Mouse (Mus musculus) liver (tissue): ENCODE measurements around the gene Jade1.
A peak's percentile ranks its signal among the peaks of the same experiment; 100 is the strongest.

Experiments used
- DNase-seq: peaks from one replicate; pipeline ENCODE4 v3.0.0-alpha.2; 2020; ENCODE audit warnings: mixed read lengths

The Jade1 gene

GRCm38 (mm10) chr3:41555491-41556381 lies at the start of gene Jade1:
TSS of gene Jade1 (plus strand) at chr3:41555731.
- DNase-seq, result no peak

- no peak for DNase-seq
Measured at GRCm38 (mm10) chr3:41509441-41509840, 46.1 kb upstream of the Jade1 start.

DNA sequence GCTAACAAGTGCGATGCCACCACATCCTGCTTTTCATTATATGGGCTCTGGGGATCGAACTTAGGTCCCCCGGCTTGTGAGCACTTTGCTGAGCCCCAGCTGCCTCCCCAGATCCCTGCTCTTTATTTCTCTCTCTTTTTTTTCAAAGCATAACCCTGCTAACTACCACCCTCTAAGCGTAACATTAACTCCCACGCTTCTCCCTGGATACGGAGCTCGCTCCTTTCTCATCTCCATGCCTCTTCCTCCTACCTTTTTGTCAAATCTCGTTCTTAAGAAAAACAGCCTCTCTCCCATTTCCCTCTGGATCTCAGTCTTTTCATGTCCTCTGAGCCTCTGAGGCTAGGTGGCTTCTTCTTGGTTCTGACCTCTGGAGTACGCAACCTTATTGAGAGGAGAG lies 45.3 kb upstream of the Jade1 start:
- no peak for DNase-seq

DNA sequence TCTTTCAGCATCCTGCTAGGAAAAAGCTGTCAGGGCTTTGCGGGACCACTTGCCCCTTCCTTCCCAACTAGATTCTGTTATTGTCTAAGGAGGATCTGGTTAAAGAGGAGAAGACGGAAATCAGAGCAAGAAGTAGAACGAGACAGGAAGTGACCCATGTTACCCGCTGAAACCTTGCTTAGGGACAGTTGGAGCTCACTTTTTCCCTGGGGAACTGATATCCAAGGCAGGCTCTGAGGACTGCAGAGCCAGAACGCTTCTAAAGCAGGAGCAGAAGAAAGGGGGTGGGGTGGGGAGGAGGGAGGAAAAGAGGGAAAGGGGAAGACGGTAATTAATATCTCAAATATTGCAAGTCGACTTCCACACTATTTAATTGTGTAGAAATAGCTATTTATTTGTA lies 44.8 kb upstream of the Jade1 start:
- no peak for DNase-seq

GRCm38 (mm10) chr3:41514003-41514402 lies 41.5 kb upstream of the Jade1 start:
- no peak for DNase-seq

DNA sequence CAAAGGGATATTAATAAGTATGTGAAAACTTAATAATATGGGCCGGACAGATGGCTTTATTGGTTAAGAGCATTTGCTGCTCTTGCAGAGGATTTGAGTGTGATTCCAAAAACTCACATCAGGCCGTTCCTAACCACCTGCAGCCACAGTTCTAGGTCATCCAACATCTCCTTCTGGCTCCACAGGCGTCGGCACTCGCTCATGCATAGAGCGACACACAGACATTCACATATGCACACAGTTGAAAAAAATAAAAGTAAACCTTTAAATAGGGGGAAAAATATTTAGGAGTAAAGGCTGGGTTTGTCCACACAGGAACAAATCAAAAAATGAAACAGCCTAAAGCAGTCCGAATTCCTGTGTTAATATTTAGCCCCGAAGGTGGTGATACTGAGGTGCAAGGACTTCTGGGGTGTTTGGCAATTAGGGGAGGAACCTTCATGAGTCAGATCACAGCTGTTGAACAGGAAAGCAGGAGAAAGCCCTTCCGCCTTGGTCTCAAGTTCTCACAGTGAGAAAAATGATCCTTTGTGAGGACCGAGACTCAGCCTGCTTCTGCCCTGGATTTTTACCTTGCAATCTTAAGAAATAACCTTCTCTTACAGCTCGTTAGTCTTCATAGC lies 40.7 kb upstream of the Jade1 start:
- no peak for DNase-seq

DNA sequence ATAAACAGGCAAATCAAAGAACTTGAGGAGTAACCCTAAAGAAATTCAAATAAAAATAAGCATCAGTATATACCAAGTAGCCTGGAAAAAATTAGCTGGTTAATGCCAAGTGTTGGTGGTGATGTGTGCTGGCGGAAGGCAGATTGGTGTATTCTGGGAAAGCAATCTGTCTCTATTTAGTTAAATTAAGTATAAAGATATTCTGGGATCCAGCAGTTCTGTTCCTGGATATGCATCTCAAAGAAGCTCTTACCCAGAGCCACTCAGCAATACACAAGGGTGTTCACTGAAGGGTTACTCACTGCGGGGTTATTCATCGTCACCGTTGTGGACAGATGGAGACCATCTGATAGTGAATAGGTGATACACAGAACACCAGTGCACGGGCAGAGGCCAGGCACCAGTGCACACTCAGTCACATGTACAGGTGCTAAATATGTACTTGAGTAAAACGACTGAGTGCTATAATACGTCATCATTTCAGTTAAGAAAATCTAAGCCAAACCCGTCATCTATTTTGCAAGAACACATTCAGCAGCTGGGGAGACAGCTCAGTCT lies 38.5 kb upstream of the Jade1 start:
- DNase-seq, result no peak

DNA sequence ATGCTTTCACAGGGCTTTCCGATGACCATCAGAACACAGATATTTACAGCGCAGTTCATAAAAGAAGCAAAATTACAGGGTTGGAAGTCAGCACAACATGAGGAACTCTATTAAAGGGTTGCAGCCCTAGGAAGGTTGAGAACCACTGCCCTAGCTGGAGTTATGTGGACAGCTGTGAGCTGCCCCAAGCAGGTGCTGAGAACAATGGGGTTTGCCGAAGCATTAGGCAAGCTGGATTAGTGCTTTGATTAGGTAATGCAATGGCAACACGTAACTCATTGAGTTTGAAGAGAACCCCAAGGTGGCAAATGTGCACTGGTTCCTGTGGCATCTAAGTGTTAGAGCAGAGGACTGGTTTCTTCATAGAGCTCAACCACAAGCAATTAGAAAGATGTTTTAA lies 34.6 kb upstream of the Jade1 start:
- no peak for DNase-seq

DNA sequence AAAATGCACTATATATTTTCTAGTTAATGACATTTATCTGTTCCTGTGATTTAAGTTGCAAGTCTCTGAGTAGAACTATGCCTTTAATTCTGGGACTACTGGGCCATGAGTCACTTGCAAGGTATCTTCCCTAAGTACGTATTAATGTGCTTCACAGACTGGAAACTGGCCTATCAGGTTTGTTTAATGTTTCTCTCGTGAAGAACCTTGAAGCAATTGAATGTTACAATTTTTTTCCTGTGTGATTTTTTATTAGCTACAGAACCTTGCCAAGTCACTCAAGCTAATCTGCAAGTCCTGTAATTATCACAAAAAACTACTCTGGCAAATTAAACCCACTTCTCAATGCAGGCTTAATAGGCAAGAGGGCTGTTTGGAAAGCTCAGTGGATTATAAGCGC lies 33.8 kb upstream of the Jade1 start:
- DNase-seq, result no peak

DNA sequence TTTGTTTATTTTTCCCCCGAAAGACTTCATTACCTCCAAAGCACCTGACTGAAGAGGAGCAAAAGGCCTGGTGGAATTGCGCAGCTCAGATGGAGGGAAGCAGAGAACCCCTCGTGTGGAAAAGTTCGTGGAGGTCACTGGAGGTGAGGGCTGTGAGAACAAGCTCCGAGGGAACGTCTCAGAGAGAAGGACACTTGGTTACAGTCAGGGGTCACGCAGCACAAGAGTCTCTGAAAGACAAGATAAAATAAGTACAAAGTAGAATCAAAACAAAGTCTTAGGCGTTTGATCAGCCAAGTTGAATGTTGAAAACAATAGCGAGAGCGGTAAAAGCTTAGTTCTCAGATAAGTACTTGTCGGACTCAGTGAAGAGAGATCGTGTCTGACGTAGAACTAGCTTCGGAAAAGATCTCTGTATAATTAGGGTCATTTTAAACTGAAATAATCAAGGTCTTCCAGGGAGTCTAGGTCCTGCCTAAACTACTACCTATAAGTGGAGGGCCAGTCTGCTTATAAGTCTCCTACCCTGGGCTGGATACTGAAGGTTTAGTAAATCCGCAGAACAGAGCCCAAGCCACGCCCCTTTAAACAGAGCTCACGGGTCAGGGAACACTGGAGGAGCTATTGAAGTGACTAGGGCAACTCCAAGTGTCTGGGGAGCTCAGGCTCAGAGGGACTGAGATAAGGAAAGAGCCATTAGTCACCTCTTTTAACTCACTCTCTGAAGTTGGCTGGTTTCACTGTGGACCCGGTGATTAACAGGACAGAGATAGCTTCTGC lies 33.1 kb upstream of the Jade1 start:
- DNase-seq, result no peak

DNA sequence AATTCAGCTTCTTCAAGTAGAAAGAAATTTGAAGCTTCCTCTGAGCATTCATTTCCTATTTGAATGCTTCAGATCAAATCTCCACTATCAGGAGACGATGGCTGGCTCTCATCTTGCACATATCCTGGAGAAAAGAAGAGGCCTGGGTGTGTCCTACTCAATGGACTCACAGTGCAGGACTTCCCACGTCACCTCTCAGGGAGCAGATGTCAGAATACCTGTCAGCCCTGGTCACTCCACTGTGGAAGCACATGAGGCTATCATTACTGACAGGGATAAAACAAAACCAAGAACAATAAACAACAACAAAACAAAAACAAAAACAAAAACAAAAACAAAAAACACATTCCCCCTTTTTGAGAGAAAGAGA lies 32.5 kb upstream of the Jade1 start:
- DNase-seq, result no peak

GRCm38 (mm10) chr3:41523460-41523859 lies 32.1 kb upstream of the Jade1 start:
- DNase-seq, result no peak

GRCm38 (mm10) chr3:41528291-41528969 lies 27.1 kb upstream of the Jade1 start:
- no peak for DNase-seq

- no peak for DNase-seq
Measured at GRCm38 (mm10) chr3:41530156-41530555, 25.4 kb upstream of the Jade1 start.

- DNase-seq, result no peak
Measured at GRCm38 (mm10) chr3:41531541-41531940, 24.0 kb upstream of the Jade1 start.

DNA sequence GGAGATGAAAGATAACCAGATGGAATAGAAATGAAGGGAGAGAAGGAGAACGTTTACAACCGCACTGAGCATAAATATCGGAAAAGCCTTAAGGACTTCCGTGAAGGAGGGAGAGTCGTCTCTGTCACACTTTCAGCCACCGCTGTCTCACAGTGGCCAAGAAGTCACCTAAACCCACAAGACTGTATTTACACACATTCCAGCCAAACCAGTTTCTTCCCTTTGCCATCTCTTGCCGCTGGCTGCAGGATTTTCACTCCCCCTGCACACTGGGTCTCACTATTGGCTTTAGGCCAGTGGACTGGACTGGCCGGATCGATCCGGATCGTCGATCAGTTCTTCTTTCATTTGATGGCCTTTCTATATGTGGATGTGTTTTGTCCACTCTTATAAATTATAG lies 23.4 kb upstream of the Jade1 start:
- DNase-seq, result no peak

DNA sequence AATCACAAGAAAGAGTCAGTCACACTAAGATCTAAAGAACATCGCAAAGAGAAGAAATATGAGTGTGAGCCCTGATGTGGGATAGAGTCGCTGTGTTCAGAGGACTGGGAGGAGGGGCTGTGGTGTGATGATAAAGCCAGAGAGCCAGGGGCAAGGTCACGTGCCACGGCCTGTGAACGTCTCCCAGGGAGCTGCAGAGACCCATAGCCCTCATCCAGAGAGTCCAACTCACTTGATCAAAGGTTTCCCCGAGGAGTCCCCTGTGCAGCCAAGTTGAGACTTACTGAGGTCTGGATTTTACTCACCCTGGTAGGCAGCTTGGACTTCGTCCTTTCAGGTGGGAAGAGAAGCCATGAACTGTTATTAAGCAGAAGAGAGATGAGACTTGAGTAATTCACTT lies 21.9 kb upstream of the Jade1 start:
- no peak for DNase-seq

GRCm38 (mm10) chr3:41537957-41538356 lies 17.6 kb upstream of the Jade1 start:
- DNase-seq, result no peak

- no peak for DNase-seq
Measured at GRCm38 (mm10) chr3:41541313-41541712, 14.2 kb upstream of the Jade1 start.

DNA sequence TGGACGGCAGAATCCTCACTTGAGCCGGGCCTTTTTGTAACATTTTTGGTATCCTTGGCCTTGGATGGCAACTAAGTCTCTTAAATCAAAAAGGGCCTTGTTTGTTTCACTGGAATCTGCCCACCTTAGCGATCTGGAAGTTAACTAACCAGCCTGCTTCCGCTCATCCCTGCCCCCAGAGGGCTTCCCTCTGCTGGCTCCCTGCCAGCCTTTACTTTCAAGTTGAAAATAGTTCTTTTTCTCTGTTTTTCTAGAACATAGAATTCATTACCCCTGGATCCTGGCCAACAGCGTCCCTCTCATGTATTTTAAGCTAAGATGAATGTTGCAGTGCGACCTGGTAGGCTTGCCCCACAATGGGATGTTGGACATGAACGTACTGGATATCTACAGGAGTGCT lies 11.1 kb upstream of the Jade1 start:
- no peak for DNase-seq

DNA sequence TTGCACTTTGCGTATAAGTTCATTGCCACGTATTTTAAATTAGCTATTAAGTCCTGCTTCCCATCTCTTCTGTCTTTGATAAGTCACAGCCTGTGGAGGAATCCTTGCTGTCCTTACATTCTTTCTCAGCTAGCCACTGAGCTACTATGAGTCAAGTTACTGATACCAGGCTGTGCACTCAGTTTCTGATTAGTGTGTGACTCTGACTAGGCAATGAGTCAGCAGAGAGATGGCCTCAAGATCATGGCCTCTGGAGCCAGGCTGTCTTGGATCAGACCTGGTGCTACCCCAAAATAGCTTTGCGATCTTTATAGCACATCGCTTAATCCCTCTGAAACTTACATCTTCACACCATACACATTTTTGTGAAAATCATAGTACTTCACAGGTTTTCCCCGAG lies 8.2 kb upstream of the Jade1 start:
- DNase-seq, result no peak

DNA sequence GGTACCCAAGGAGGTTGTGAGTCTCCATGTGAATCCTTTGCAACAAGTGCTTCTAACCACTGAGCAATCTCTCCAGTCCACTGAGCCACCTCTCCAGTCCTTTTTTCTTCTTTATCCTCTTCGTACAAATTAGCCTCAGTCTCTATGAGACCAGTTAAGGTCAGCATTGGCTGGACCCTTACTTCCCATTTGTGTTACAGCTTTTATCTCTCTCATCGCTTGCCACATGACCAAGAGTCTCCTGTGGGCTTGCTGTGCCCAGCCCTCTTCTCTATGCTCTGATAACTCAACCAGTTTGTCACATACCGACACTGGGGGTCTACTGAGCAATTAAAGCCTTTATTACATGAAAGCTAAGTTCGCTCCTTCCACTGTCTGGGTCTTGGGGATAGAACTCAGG lies 7.3 kb upstream of the Jade1 start:
- no peak for DNase-seq

DNA sequence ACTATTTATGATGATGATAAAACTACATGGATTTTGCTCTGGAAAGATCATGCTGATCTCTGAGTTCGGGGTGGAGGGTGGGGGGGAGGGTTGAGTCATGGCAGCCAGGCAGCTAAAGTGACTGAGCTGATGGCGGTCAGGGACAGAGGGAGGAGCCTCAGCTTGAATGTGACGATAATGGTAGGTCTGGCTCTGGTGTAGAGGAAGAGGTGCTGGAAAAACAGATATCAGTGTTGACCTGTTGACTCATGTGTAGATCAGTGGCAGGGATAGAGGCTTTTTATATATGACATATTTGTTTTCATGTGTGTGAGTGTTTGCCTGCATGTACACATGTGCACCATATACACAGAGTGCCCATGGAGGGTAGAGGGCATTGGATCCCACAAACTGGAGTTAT lies 3.9 kb upstream of the Jade1 start:
- peak; percentile 54 for DNase-seq
